Mouse (Mus musculus) MEL (cell line): ENCODE data around the gene Fam213a. TPM values are rescaled to one million over a fixed set of nuclear protein-coding genes. Genes with fewer than 3 reads are reported as not detected.

Experiments
- DNase-seq: peaks from one replicate; pipeline ENCODE4 v3.0.0; 2011; ENCODE audit warnings: low read depth, low spot score
- H3K27ac ChIP-seq: 2 replicates; pipeline ENCODE4 v1.5.1; 2012; ENCODE audit warnings: low read depth, mild to moderate bottlenecking, control low read depth, low read length, moderate library complexity; ENCODE audit not compliant: control insufficient read depth
- H3K27me3 ChIP-seq, 2 experiments: fragments of 150-350 bp in 1 of 2; sonication (generic) in 1 of 2; 2 replicates each; pipeline ENCODE4 v1.6.1; 2012; ENCODE audit warnings: low read length in 2 of 2, mild to moderate bottlenecking in 2 of 2, improper control_type of control experiment in 1 of 2, moderate library complexity in 1 of 2; ENCODE audit not compliant: insufficient read depth in 2 of 2, control insufficient read depth in 1 of 2
- H3K36me3 ChIP-seq, 2 experiments: 2 replicates each; pipeline ENCODE4 v1.6.1; 2012 to 2014; ENCODE audit warnings: low read length in 2 of 2, improper control_type of control experiment in 1 of 2, inconsistent platforms in 1 of 2, mild to moderate bottlenecking in 1 of 2; ENCODE audit not compliant: insufficient read depth in 2 of 2, control insufficient read depth in 1 of 2
- H3K4me1 ChIP-seq, 2 experiments: fragments of 150-350 bp in 1 of 2; sonication (generic) in 1 of 2; 2 replicates each; pipeline ENCODE4 v1.6.1; 2012; ENCODE audit warnings: low read length in 2 of 2, improper control_type of control experiment in 1 of 2, mild to moderate bottlenecking in 1 of 2; ENCODE audit not compliant: insufficient read depth in 2 of 2, control insufficient read depth in 1 of 2
- H3K4me3 ChIP-seq, 2 experiments: fragments of 150-350 bp in 1 of 2; sonication (generic) in 1 of 2; 2 replicates each; pipeline ENCODE4 v1.5.1; 2012; ENCODE audit warnings: low read depth in 2 of 2, low read length in 2 of 2, mild to moderate bottlenecking in 2 of 2, moderate library complexity in 2 of 2, control low read depth in 1 of 2, improper control_type of control experiment in 1 of 2; ENCODE audit not compliant: control insufficient read depth in 1 of 2, insufficient read depth in 1 of 2
- H3K79me2 ChIP-seq: 2 replicates; pipeline ENCODE4 v1.6.1; 2012; ENCODE audit warnings: mild to moderate bottlenecking, low read length, moderate library complexity; ENCODE audit not compliant: control insufficient read depth, poor library complexity, insufficient read depth
- H3K9ac ChIP-seq: 2 replicates; pipeline ENCODE4 v1.6.1; 2012; ENCODE audit warnings: low read depth, mild to moderate bottlenecking, control low read depth, low read length, moderate library complexity; ENCODE audit not compliant: control insufficient read depth, poor library complexity, severe bottlenecking
- H3K9me3 ChIP-seq: fragments of 150-350 bp; sonication (generic); replicated peaks from 2 replicates; pipeline ENCODE4 v1.6.1; 2012; ENCODE audit warnings: mild to moderate bottlenecking, low read length, improper control_type of control experiment, moderate library complexity; ENCODE audit not compliant: insufficient read depth
- BHLHE40 ChIP-seq: IDR thresholded peaks from 2 replicates; pipeline ENCODE4 v1.6.1; 2012; ENCODE audit warnings: low read depth, mild to moderate bottlenecking, inconsistent platforms, low read length, improper control_type of control experiment, borderline replicate concordance
- CHD1 ChIP-seq: IDR thresholded peaks from 2 replicates; pipeline ENCODE4 v1.6.1; 2012; ENCODE audit warnings: low read depth, mild to moderate bottlenecking, inconsistent platforms, low read length, improper control_type of control experiment
- E2F4 ChIP-seq: IDR thresholded peaks from 2 replicates; pipeline ENCODE4 v1.6.1; 2011; ENCODE audit warnings: low read depth, low read length, improper control_type of control experiment, borderline replicate concordance
- EP300 ChIP-seq, 2 experiments: IDR thresholded peaks; 2 replicates each; pipeline ENCODE4 v1.6.1; 2011; ENCODE audit warnings: improper control_type of control experiment in 2 of 2, low read length in 2 of 2, low read depth in 1 of 2, mild to moderate bottlenecking in 1 of 2
- ETS1 ChIP-seq: IDR thresholded peaks from 2 replicates; pipeline ENCODE4 v1.6.1; 2012; ENCODE audit warnings: low read depth, mild to moderate bottlenecking, inconsistent platforms, low read length, improper control_type of control experiment, moderate library complexity
- GABPA ChIP-seq: IDR thresholded peaks from 2 replicates; pipeline ENCODE4 v1.6.1; 2012; ENCODE audit warnings: low read depth, mild to moderate bottlenecking, inconsistent platforms, low read length, improper control_type of control experiment, moderate library complexity
- GATA1 ChIP-seq: IDR thresholded peaks from 2 replicates; pipeline ENCODE4 v1.6.1; 2011; ENCODE audit warnings: low read depth, low read length, improper control_type of control experiment
- HCFC1 ChIP-seq: IDR thresholded peaks from 2 replicates; pipeline ENCODE4 v1.6.1; 2012; ENCODE audit warnings: low read depth, mild to moderate bottlenecking, inconsistent platforms, low read length, improper control_type of control experiment, moderate library complexity
- JUND ChIP-seq: IDR thresholded peaks from 2 replicates; pipeline ENCODE4 v1.6.1; 2011; ENCODE audit warnings: low read depth, mild to moderate bottlenecking, improper control_type of control experiment, low read length
- KAT2A ChIP-seq: conservative IDR thresholded peaks from 2 replicates; pipeline ENCODE4 v1.6.1; 2012; ENCODE audit warnings: low read depth, low read length, improper control_type of control experiment, inconsistent platforms
- MAX ChIP-seq: IDR thresholded peaks from 2 replicates; pipeline ENCODE4 v1.6.1; 2011; ENCODE audit warnings: low read length, improper control_type of control experiment
- MAZ ChIP-seq: IDR thresholded peaks from 2 replicates; pipeline ENCODE4 v1.6.1; 2012; ENCODE audit warnings: low read depth, mild to moderate bottlenecking, inconsistent platforms, low read length, improper control_type of control experiment
- MEF2A ChIP-seq: IDR thresholded peaks from 2 replicates; pipeline ENCODE4 v1.6.1; 2014; ENCODE audit warnings: low read depth, mild to moderate bottlenecking, inconsistent platforms, low read length, improper control_type of control experiment; ENCODE audit not compliant: poor library complexity, insufficient replicate concordance, severe bottlenecking; ENCODE audit errors: extremely low read depth
- MXI1 ChIP-seq: IDR thresholded peaks from 2 replicates; pipeline ENCODE4 v1.6.1; 2011; ENCODE audit warnings: mild to moderate bottlenecking, low read depth, low read length, improper control_type of control experiment
- MYB ChIP-seq: IDR thresholded peaks from 2 replicates; pipeline ENCODE4 v1.6.1; 2011; ENCODE audit warnings: mild to moderate bottlenecking, low read depth, low read length, improper control_type of control experiment
- NELFE ChIP-seq: IDR thresholded peaks from 2 replicates; pipeline ENCODE4 v1.6.1; 2011; ENCODE audit warnings: low read depth, low read length, improper control_type of control experiment
- NRF1 ChIP-seq: IDR thresholded peaks from 2 replicates; pipeline ENCODE4 v1.6.1; 2014; ENCODE audit warnings: low read depth, mild to moderate bottlenecking, inconsistent platforms, low read length, improper control_type of control experiment, moderate library complexity; ENCODE audit not compliant: poor library complexity, insufficient read depth, severe bottlenecking
- POLR2A ChIP-seq, 2 experiments: IDR thresholded peaks; 2 replicates each; pipeline ENCODE4 v1.6.1; 2011 to 2012; ENCODE audit warnings: low read length in 2 of 2, mild to moderate bottlenecking in 2 of 2, control low read depth in 1 of 2, improper control_type of control experiment in 1 of 2, low read depth in 1 of 2, moderate library complexity in 1 of 2; ENCODE audit not compliant: control insufficient read depth in 1 of 2, insufficient read depth in 1 of 2, poor library complexity in 1 of 2
- POLR2AphosphoS2 ChIP-seq: IDR thresholded peaks from 2 replicates; pipeline ENCODE4 v1.6.1; 2011; ENCODE audit warnings: low read length, improper control_type of control experiment
- POLR2AphosphoS5 ChIP-seq: IDR thresholded peaks from 2 replicates; pipeline ENCODE4 v1.6.1; 2012; ENCODE audit warnings: low read depth, borderline replicate concordance, mild to moderate bottlenecking, inconsistent platforms, low read length, moderate library complexity, mixed read lengths
- RAD21 ChIP-seq: IDR thresholded peaks from 2 replicates; pipeline ENCODE4 v1.6.1; 2011; ENCODE audit warnings: mild to moderate bottlenecking, low read depth, low read length, improper control_type of control experiment
- RCOR1 ChIP-seq: IDR thresholded peaks from 2 replicates; pipeline ENCODE4 v1.6.1; 2012; ENCODE audit warnings: low read depth, mild to moderate bottlenecking, inconsistent platforms, low read length, improper control_type of control experiment
- SIN3A ChIP-seq: IDR thresholded peaks from 2 replicates; pipeline ENCODE4 v1.6.1; 2012; ENCODE audit warnings: low read length, improper control_type of control experiment, inconsistent platforms
- SMC3 ChIP-seq: IDR thresholded peaks from 2 replicates; pipeline ENCODE4 v1.6.1; 2011; ENCODE audit warnings: low read depth, low read length, improper control_type of control experiment
- TAL1 ChIP-seq: IDR thresholded peaks from 2 replicates; pipeline ENCODE4 v1.6.1; 2012; ENCODE audit warnings: mild to moderate bottlenecking, inconsistent platforms, low read length, moderate library complexity, mixed read lengths
- TBP ChIP-seq: IDR thresholded peaks from 2 replicates; pipeline ENCODE4 v1.8.0; 2011; ENCODE audit warnings: low read depth, low read length, improper control_type of control experiment
- USF1 ChIP-seq: IDR thresholded peaks from 2 replicates; pipeline ENCODE4 v1.6.1; 2014; ENCODE audit warnings: low read depth, mild to moderate bottlenecking, inconsistent platforms, low read length, improper control_type of control experiment, moderate library complexity
- ZC3H11A ChIP-seq: IDR thresholded peaks from 2 replicates; pipeline ENCODE4 v1.6.1; 2012; ENCODE audit warnings: low read depth, mild to moderate bottlenecking, inconsistent platforms, low read length, improper control_type of control experiment
- ZNF384 ChIP-seq: IDR thresholded peaks from 2 replicates; pipeline ENCODE4 v1.6.1; 2012; ENCODE audit warnings: low read depth, mild to moderate bottlenecking, inconsistent platforms, low read length, improper control_type of control experiment
- polyA plus RNA-seq, 2 experiments: library from polyadenylated mRNA; stranded (reverse) in 1 of 2; unstranded in 1 of 2; fragments of >175 nt in 1 of 2; fragments of >200 nt in 1 of 2; gene quantifications; 2 replicates each; pipeline versions ENCODE4 v1.2.1 to v1.2.4; 2012; ENCODE audit warnings: low replicate concordance in 2 of 2, low read depth in 1 of 2; ENCODE audit not compliant: insufficient read length in 2 of 2, insufficient read depth in 1 of 2, missing spikeins in 1 of 2
- total RNA-seq: library from RNA; depleted of rRNA; stranded (reverse); fragments of 300-350 nt; gene quantifications from 2 replicates; pipeline ENCODE4 v1.2.3, GENCODE M21; 2012

Gene Fam213a
- total and polyA plus RNA-seq, 3 experiments: 19.2 to 28.5 TPM; not detected in 1

- DNase-seq: peak; percentile 86
- peak overlapping the region; percentile 52 for H3K9ac ChIP-seq
- peak overlapping the region; percentile 86 for H3K27ac ChIP-seq
- no peaks in the 10 kb centered on the region for H3K79me2 ChIP-seq
- H3K27me3 ChIP-seq: no peaks in the 10 kb centered on the region
- peaks cover 0 to 22% of the 10 kb centered on the region in 2 experiments; a peak in 2 of 4 replicates for H3K36me3 ChIP-seq
- peak overlapping the region; percentile 20 to 46; a peak in 3 of 4 replicates for H3K4me3 ChIP-seq
- peaks cover 8 to 28% of the 10 kb centered on the region in 2 experiments for H3K4me1 ChIP-seq
- TF ChIP-seq RCOR1: peak; percentile 38
- 0 out of 2 replicates have a peak, but pooled peaks have one; percentile 15 for TF ChIP-seq TAL1
- TF ChIP-seq MAX: 0 out of 2 replicates have a peak, but pooled peaks have one; percentile 34
- no peak for TF ChIP-seq SMC3
- TF ChIP-seq RAD21: no peak
- TF ChIP-seq NRF1: no peak
- peak; percentile 55; the same call in 1 of the 2 replicates for TF ChIP-seq BHLHE40
- TF ChIP-seq GATA1: peak; percentile 79
- TF ChIP-seq EP300 (IDR thresholded peaks at IDR 0.05; ENCODE audit: low read depth in 1 of 2, low read length in 2 of 2): peak in 1 of 2 experiments; percentile 44; a peak in 3 of 4 replicates
- TF ChIP-seq SIN3A: peak; percentile 25; the same call in 1 of the 2 replicates
- peak; percentile 33; the same call in 1 of the 2 replicates for TF ChIP-seq MXI1
- no peaks in the 10 kb centered on the region for H3K9me3 ChIP-seq
Measured at GRCm38 (mm10) chr14:40947431-40948394, 65.9 kb downstream of the Fam213a start.

GRCm38 (mm10) chr14:40943802-40944201, 69.8 kb downstream of the Fam213a start:
- Histone ChIP-seq H3K36me3 (peaks cover 0 to 21% of the 10 kb centered on the region in 2 experiments; a peak in 2 of 4 replicates), H3K9ac (no peak overlapping the region), H3K4me1 (peaks cover 8 to 26% of the 10 kb centered on the region in 2 experiments), H3K79me2 (no peaks in the 10 kb centered on the region), H3K4me3 (no peak overlapping the region), H3K27me3 (no peaks in the 10 kb centered on the region), H3K27ac (peak overlapping the region; percentile 30), H3K9me3 (no peaks in the 10 kb centered on the region)
- DNase-seq: peak; percentile 57
- no peak for TF ChIP-seq BHLHE40
- TF ChIP-seq MEF2A: no peak
- no peak for TF ChIP-seq ZC3H11A
- no peak for TF ChIP-seq POLR2AphosphoS2
- no peak for TF ChIP-seq GABPA
- TF ChIP-seq ZNF384: 0 out of 2 replicates have a peak, but pooled peaks have one; percentile 12
- TF ChIP-seq GATA1: peak; percentile 61
- TF ChIP-seq JUND: no peak
- TF ChIP-seq KAT2A: no peak
- TF ChIP-seq ETS1: peak; percentile 44; the same call in 1 of the 2 replicates
- no peak for TF ChIP-seq POLR2A (IDR thresholded peaks at IDR 0.05; ENCODE audit: control insufficient read depth in 1 of 2, insufficient read depth in 1 of 2, low read depth in 1 of 2, low read length in 2 of 2, poor library complexity in 1 of 2)
- no peak for TF ChIP-seq NELFE
- TF ChIP-seq MAZ: no peak
- TF ChIP-seq MYB: no peak
- no peak for TF ChIP-seq RAD21
- TF ChIP-seq MXI1: no peak
- TF ChIP-seq CHD1: no peak
- TF ChIP-seq USF1: no peak
- TF ChIP-seq MAX: no peak
- no peak for TF ChIP-seq POLR2AphosphoS5
- TF ChIP-seq E2F4: no peak
- no peak; the same call in 1 of the 2 replicates for TF ChIP-seq TBP
- no peak for TF ChIP-seq HCFC1
